Mouse (Mus musculus): ENCODE data around the gene Polr2i.
A peak's percentile ranks its signal among the peaks of the same experiment; 100 is the strongest.
"Not testable (repeated sequence)": the region's sequence is repeated elsewhere in the genome, so short reads cannot be mapped to it uniquely, and the experiment has no call there.

Gene Polr2i

GRCm38 (mm10) chr7:30231669-30232454, at the start of gene Polr2i, which contains the start of gene Tbcb:
Polr2i (plus strand) TSS chr7:30231948.
Tbcb (minus strand) TSS chr7:30232272.
- DNase-seq (ENCODE audit: low read depth, low spot score), result peak; percentile 98

GRCm38 (mm10) chr7:30183189-30183588, 48.6 kb upstream of the Polr2i start:
- not testable (repeated sequence) for DNase-seq (ENCODE audit: low read depth, low spot score)

GRCm38 (mm10) chr7:30183879-30184289, 47.9 kb upstream of the Polr2i start, which contains the start of gene Cox7a1:
Cox7a1 (plus strand) TSS chr7:30184144.
- DNase-seq (ENCODE audit: low read depth, low spot score), result peak; percentile 66

GRCm38 (mm10) chr7:30184641-30185348, 47.0 kb upstream of the Polr2i start:
- DNase-seq (ENCODE audit: low read depth, low spot score), result no peak

GRCm38 (mm10) chr7:30188344-30189115, 43.2 kb upstream of the Polr2i start:
- no peak for DNase-seq (ENCODE audit: low read depth, low spot score)

GRCm38 (mm10) chr7:30189116-30189491, 42.6 kb upstream of the Polr2i start:
- no peak for DNase-seq (ENCODE audit: low read depth, low spot score)

GRCm38 (mm10) chr7:30192088-30192487, 39.7 kb upstream of the Polr2i start:
- DNase-seq (ENCODE audit: low read depth, low spot score), result no peak

GRCm38 (mm10) chr7:30193013-30193412, 38.7 kb upstream of the Polr2i start:
- no peak for DNase-seq (ENCODE audit: low read depth, low spot score)

GRCm38 (mm10) chr7:30193581-30194100, 38.1 kb upstream of the Polr2i start:
- peak; percentile 73 for DNase-seq (ENCODE audit: low read depth, low spot score)

- peak; percentile 64 for DNase-seq (ENCODE audit: low read depth, low spot score)
Measured at GRCm38 (mm10) chr7:30194101-30194831, 37.5 kb upstream of the Polr2i start.

- peak; percentile 97 for DNase-seq (ENCODE audit: low read depth, low spot score)
Measured at GRCm38 (mm10) chr7:30194884-30195283, 36.9 kb upstream of the Polr2i start.

- peak; percentile 58 for DNase-seq (ENCODE audit: low read depth, low spot score)
Measured at GRCm38 (mm10) chr7:30195461-30195860, 36.3 kb upstream of the Polr2i start.

- peak; percentile 84 for DNase-seq (ENCODE audit: low read depth, low spot score)
Measured at GRCm38 (mm10) chr7:30196171-30196570, 35.6 kb upstream of the Polr2i start.

GRCm38 (mm10) chr7:30197592-30198129, 34.1 kb upstream of the Polr2i start:
- peak; percentile 15 for DNase-seq (ENCODE audit: low read depth, low spot score)

- DNase-seq (ENCODE audit: low read depth, low spot score), result peak; percentile 87
Measured at GRCm38 (mm10) chr7:30198481-30198971, 33.2 kb upstream of the Polr2i start, which contains the start of gene Capns1. Capns1 (minus strand) TSS chr7:30198811.

GRCm38 (mm10) chr7:30199498-30200139, 32.1 kb upstream of the Polr2i start:
- no peak for DNase-seq (ENCODE audit: low read depth, low spot score)

- DNase-seq (ENCODE audit: low read depth, low spot score), result no peak
Measured at GRCm38 (mm10) chr7:30200200-30200599, 31.5 kb upstream of the Polr2i start.

- not testable (repeated sequence) for DNase-seq (ENCODE audit: low read depth, low spot score)
Measured at GRCm38 (mm10) chr7:30200661-30201060, 31.1 kb upstream of the Polr2i start.

- DNase-seq (ENCODE audit: low read depth, low spot score), result peak; percentile 74
Measured at GRCm38 (mm10) chr7:30202895-30203690, 28.7 kb upstream of the Polr2i start.
